Mouse (Mus musculus) ES-Bruce4 (cell line): Measurements from ENCODE around the gene Ptf1a.

ENCODE experiments used
- CTCF ChIP-seq: IDR thresholded peaks from one replicate; pipeline ENCODE4 v1.8.1; 2011; ENCODE audit warnings: low read depth, low read length
- EP300 ChIP-seq: IDR thresholded peaks from 2 replicates; pipeline ENCODE4 v1.6.1; 2011; ENCODE audit warnings: low read depth, low read length; ENCODE audit not compliant: insufficient read depth
- POLR2A ChIP-seq: IDR thresholded peaks from one replicate; pipeline ENCODE4 v1.8.1; 2011; ENCODE audit warnings: low read length; ENCODE audit not compliant: insufficient read depth

GRCm38 (mm10) chr2:19461940-19462339 is 16.5 kb downstream of the Ptf1a start:
- TF ChIP-seq CTCF (no peak), POLR2A (no peak), EP300 (no peak)
